Mouse (Mus musculus) heart, embryonic 14.5 days (tissue): ENCODE data around the gene Cmtm7. TPM values are rescaled to one million over a fixed set of nuclear protein-coding genes. Genes with fewer than 3 reads are reported as not detected.

Experiments
- ATAC-seq: fragments of 200-750 bp; cut with Nextera tagmentation; 2 replicates; pipeline ENCODE4 v1.8.0; 2017; ENCODE audit warnings: low read depth, moderate TSS enrichment; ENCODE audit not compliant: insufficient number of reproducible peaks, insufficient read depth, low FRiP score
- H3K27ac ChIP-seq, 2 experiments: fragments of 200-500 bp in 1 of 2; fragments of 300-500 bp in 1 of 2; sonication (generic) in 1 of 2; replicated peaks in 1 of 2; 2 replicates each; pipeline ENCODE4 v1.5.1; 2012 to 2014; ENCODE audit warnings: low read depth in 2 of 2, low read length in 2 of 2, control low read depth in 1 of 2, mild to moderate bottlenecking in 1 of 2, mixed read lengths in 1 of 2; ENCODE audit not compliant: control insufficient read depth in 1 of 2, insufficient read depth in 1 of 2
- H3K27me3 ChIP-seq: fragments of 300-500 bp; sonication (generic); 2 replicates; pipeline ENCODE4 v1.6.1; 2014; ENCODE audit warnings: mild to moderate bottlenecking, low read length, control low read depth; ENCODE audit not compliant: control insufficient read depth, insufficient read depth
- H3K36me3 ChIP-seq: fragments of 300-500 bp; sonication (generic); 2 replicates; pipeline ENCODE4 v1.6.1; 2014; ENCODE audit warnings: mild to moderate bottlenecking, control low read depth, low read length, mixed read lengths; ENCODE audit not compliant: control insufficient read depth, insufficient read depth
- H3K4me1 ChIP-seq, 2 experiments: fragments of 200-500 bp in 1 of 2; fragments of 300-500 bp in 1 of 2; sonication (generic) in 1 of 2; 2 replicates each; pipeline ENCODE4 v1.6.1; 2012 to 2014; ENCODE audit warnings: low read length in 2 of 2, control low read depth in 1 of 2, mixed read lengths in 1 of 2; ENCODE audit not compliant: control insufficient read depth in 2 of 2, insufficient read depth in 2 of 2
- H3K4me2 ChIP-seq: fragments of 300-500 bp; sonication (generic); 2 replicates; pipeline ENCODE4 v1.6.1; 2014; ENCODE audit warnings: mild to moderate bottlenecking, low read length
- H3K4me3 ChIP-seq, 2 experiments: fragments of 200-500 bp in 1 of 2; fragments of 300-500 bp in 1 of 2; sonication (generic) in 1 of 2; 2 replicates each; pipeline ENCODE4 v1.5.1; 2012 to 2014; ENCODE audit warnings: low read length in 2 of 2, mild to moderate bottlenecking in 2 of 2, control low read depth in 1 of 2, low read depth in 1 of 2, moderate library complexity in 1 of 2; ENCODE audit not compliant: control insufficient read depth in 1 of 2, insufficient read depth in 1 of 2
- H3K9ac ChIP-seq: fragments of 300-500 bp; sonication (generic); 2 replicates; pipeline ENCODE4 v1.6.1; 2014; ENCODE audit warnings: mild to moderate bottlenecking, low read length
- H3K9me3 ChIP-seq: fragments of 300-500 bp; sonication (generic); 2 replicates; pipeline ENCODE4 v1.6.1; 2016; ENCODE audit warnings: low read length, control low read depth; ENCODE audit not compliant: control insufficient read depth
- WGBS: fragments of 180-500 bp; shearing (Covaris S2); extraction: QIAGEN DNeasy Blood & Tissue Kit; methylation state at CpG from one replicate; pipeline ENCODE4 v1.1.7; 2014; 5-methylcytosine and 5-hydroxymethylcytosine counted together
- polyA plus RNA-seq: library from polyadenylated mRNA; unstranded; fragments of >200 nt; fragmentation: Nextera tagmentation; extraction: Ambion mirVana; gene quantifications from 2 replicates; pipeline ENCODE4 v1.2.1, GENCODE M21; 2014

Cmtm7 gene
- polyA plus RNA-seq, 1 experiment from 2014 or later: 122 TPM

GRCm38 (mm10) chr9:114785432-114786125 lies 3.9 kb upstream of the Cmtm7 start:
- no peaks in the 10 kb centered on the region for H3K36me3 ChIP-seq
- peaks cover 6 to 10% of the 10 kb centered on the region in 2 experiments; a peak in 3 of 4 replicates for H3K4me1 ChIP-seq
- H3K9me3 ChIP-seq: peaks cover 4% of the 10 kb centered on the region; the same call in 1 of the 2 replicates
- no peak overlapping the region for H3K4me3 ChIP-seq
- H3K27me3 ChIP-seq: no peaks in the 10 kb centered on the region
- peak overlapping the region; percentile 41; the same call in 1 of the 2 replicates for H3K9ac ChIP-seq
- H3K4me2 ChIP-seq: peak overlapping the region; percentile 40
- 10% methylated on average over 16 of the region's 16 CpGs for WGBS
- no peak for ATAC-seq
- H3K27ac ChIP-seq: no peak overlapping the region

GRCm38 (mm10) chr9:114780746-114781525 lies 720 bp downstream of the Cmtm7 start:
- Histone ChIP-seq H3K27ac (peak overlapping the region; percentile 90 to 92), H3K4me1 (peaks cover 17 to 22% of the 10 kb centered on the region in 2 experiments), H3K36me3 (no peaks in the 10 kb centered on the region), H3K4me2 (peak overlapping the region; percentile 93), H3K4me3 (peak overlapping the region; percentile 68 to 77), H3K27me3 (no peaks in the 10 kb centered on the region), H3K9me3 (no peaks in the 10 kb centered on the region), H3K9ac (peak overlapping the region; percentile 94)
- under 1% methylated on average over 38 of the region's 38 CpGs for WGBS
- ATAC-seq: peak; percentile 31

- WGBS: 11% methylated on average over 23 of the region's 23 CpGs
- H3K27me3 ChIP-seq: no peaks in the 10 kb centered on the region
- H3K9ac ChIP-seq: peak overlapping the region; percentile 94
- no peak; the same call in 1 of the 2 replicates for ATAC-seq
- H3K4me1 ChIP-seq: peaks cover 10 to 25% of the 10 kb centered on the region in 2 experiments
- H3K27ac ChIP-seq: peak overlapping the region; percentile 31 to 92; a peak in 3 of 4 replicates
- H3K36me3 ChIP-seq: no peaks in the 10 kb centered on the region
- peak overlapping the region; percentile 93 for H3K4me2 ChIP-seq
- H3K4me3 ChIP-seq: peak overlapping the region; percentile 68 to 77
- H3K9me3 ChIP-seq: no peaks in the 10 kb centered on the region
Observed at GRCm38 (mm10) chr9:114779984-114780745, 1.5 kb downstream of the Cmtm7 start.

- Histone ChIP-seq H3K4me3 (no peak overlapping the region), H3K4me1 (peaks cover 12 to 27% of the 10 kb centered on the region in 2 experiments), H3K9me3 (no peaks in the 10 kb centered on the region), H3K4me2 (no peak overlapping the region), H3K36me3 (no peaks in the 10 kb centered on the region), H3K9ac (no peak overlapping the region), H3K27ac (no peak overlapping the region), H3K27me3 (no peaks in the 10 kb centered on the region)
- WGBS: 95% methylated on average over 7 of the region's 7 CpGs
- no peak for ATAC-seq
Observed at GRCm38 (mm10) chr9:114778877-114779276, 2.8 kb downstream of the Cmtm7 start.

- H3K36me3 ChIP-seq: no peaks in the 10 kb centered on the region
- no peak for ATAC-seq
- no peaks in the 10 kb centered on the region for H3K27me3 ChIP-seq
- H3K9ac ChIP-seq: no peak overlapping the region
- no peak overlapping the region for H3K4me3 ChIP-seq
- 77% methylated on average over 7 of the region's 7 CpGs for WGBS
- no peaks in the 10 kb centered on the region for H3K9me3 ChIP-seq
- H3K4me2 ChIP-seq: no peak overlapping the region
- no peak overlapping the region for H3K27ac ChIP-seq
- H3K4me1 ChIP-seq: peaks cover 12 to 27% of the 10 kb centered on the region in 2 experiments
Observed at GRCm38 (mm10) chr9:114778047-114778390, 3.6 kb downstream of the Cmtm7 start.

GRCm38 (mm10) chr9:114777178-114778046 lies 4.2 kb downstream of the Cmtm7 start:
- Histone ChIP-seq H3K4me3 (no peak overlapping the region), H3K9ac (no peak overlapping the region), H3K27me3 (no peaks in the 10 kb centered on the region), H3K9me3 (no peaks in the 10 kb centered on the region), H3K4me2 (no peak overlapping the region), H3K27ac (no peak overlapping the region), H3K36me3 (peaks cover 4% of the 10 kb centered on the region), H3K4me1 (peaks cover 12 to 27% of the 10 kb centered on the region in 2 experiments)
- 71% methylated on average over 6 of the region's 6 CpGs for WGBS
- ATAC-seq: no peak

- Histone ChIP-seq H3K36me3 (peaks cover 12% of the 10 kb centered on the region), H3K4me1 (peaks cover 10 to 27% of the 10 kb centered on the region in 2 experiments), H3K27ac (no peak overlapping the region), H3K4me3 (no peak overlapping the region), H3K9ac (no peak overlapping the region), H3K9me3 (no peaks in the 10 kb centered on the region), H3K27me3 (no peaks in the 10 kb centered on the region), H3K4me2 (no peak overlapping the region)
- WGBS: 89% methylated on average over 3 of the region's 3 CpGs
- no peak for ATAC-seq
Observed at GRCm38 (mm10) chr9:114776361-114776760, 5.3 kb downstream of the Cmtm7 start.
